Mouse (Mus musculus): ENCODE results near the gene Apbb2. TPM values are rescaled to one million over a fixed set of nuclear protein-coding genes. Genes with fewer than 3 reads are reported as not detected.

The Apbb2 gene
- polyA plus RNA-seq, 1 experiment: 22.6 TPM

DNA sequence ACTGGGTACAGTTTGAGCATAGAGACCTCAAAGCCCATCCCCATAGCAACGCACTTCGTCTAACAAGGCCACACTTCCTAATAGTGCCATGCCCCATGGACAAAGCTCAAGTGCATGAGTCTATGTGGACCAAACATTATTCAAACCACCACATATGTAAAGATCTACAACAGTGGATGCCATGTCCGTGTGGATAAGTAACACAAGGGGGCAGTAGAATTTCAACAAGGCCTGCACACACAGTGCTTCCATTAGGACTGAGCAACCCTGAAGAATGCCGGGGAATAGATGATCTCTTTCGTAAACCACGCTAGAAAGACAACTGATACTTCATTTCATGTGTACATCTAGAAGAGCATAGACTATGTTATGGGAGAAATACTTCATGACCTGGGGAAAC lies 337.8 kb downstream of the Apbb2 start:
- Histone ChIP-seq H3K79me2 (ENCODE audit: control insufficient read depth, insufficient read depth) (no peaks in the 10 kb centered on the region), H3K4me3 (ENCODE audit: insufficient read depth, poor library complexity, severe bottlenecking) (no peak overlapping the region), H3K36me3 (ENCODE audit: control insufficient read depth, insufficient read depth) (no peaks in the 10 kb centered on the region), H3K79me3 (ENCODE audit: low read depth) (no peaks in the 10 kb centered on the region), H3K27me3 (ENCODE audit: control insufficient read depth, insufficient read depth, insufficient read length) (no peaks in the 10 kb centered on the region), H3ac (ENCODE audit: control insufficient read depth, insufficient read length, low read depth) (no peak overlapping the region)
- no peak for TF ChIP-seq CTCF (IDR thresholded peaks at IDR 0.05; ENCODE audit: control insufficient read depth, insufficient read depth, insufficient read length)
- no peak for TF ChIP-seq MAX (IDR thresholded peaks at IDR 0.05)
- TF ChIP-seq MYOG (IDR thresholded peaks at IDR 0.05; ENCODE audit: control insufficient read depth, extremely low read depth, insufficient read length): no peak
- TF ChIP-seq FOSL1 (IDR thresholded peaks at IDR 0.05; ENCODE audit: insufficient read depth, low read length, poor library complexity, severe bottlenecking): no peak
- no peak for TF ChIP-seq USF1 (IDR thresholded peaks at IDR 0.05; ENCODE audit: low read depth)
- no peak for TF ChIP-seq CEBPB (IDR thresholded peaks at IDR 0.05; ENCODE audit: low read depth)
- no peak for TF ChIP-seq MYOD1 (IDR thresholded peaks at IDR 0.05; ENCODE audit: control insufficient read depth, insufficient read length, low read depth)

DNA sequence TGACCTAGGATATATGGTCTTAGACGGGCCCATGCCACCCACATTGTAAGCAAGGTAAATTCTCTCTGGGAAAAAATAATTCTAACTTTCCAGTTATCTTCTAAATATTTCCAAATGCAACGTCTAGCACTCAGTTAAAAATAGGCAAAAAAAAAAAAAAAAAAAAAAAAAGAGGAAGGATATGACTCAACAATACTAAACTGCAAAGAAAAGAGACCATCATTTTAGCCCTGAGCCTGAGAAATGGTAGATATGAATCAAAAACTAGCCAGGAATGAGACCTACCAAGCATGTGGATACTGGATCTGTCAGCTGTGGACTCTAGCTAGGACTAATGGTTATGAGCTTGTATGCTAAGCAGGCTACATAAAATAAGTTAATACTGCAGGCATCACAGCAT lies 338.9 kb downstream of the Apbb2 start:
- no peaks in the 10 kb centered on the region for H3K79me3 ChIP-seq (ENCODE audit: low read depth)
- no peaks in the 10 kb centered on the region for H3K79me2 ChIP-seq (ENCODE audit: control insufficient read depth, insufficient read depth)
- H3K4me3 ChIP-seq (ENCODE audit: insufficient read depth, poor library complexity, severe bottlenecking): no peak overlapping the region
- no peak for TF ChIP-seq MAX (IDR thresholded peaks at IDR 0.05)
- no peak for TF ChIP-seq CTCF (IDR thresholded peaks at IDR 0.05; ENCODE audit: control insufficient read depth, insufficient read depth, insufficient read length)
- no peak for TF ChIP-seq CEBPB (IDR thresholded peaks at IDR 0.05; ENCODE audit: low read depth)
- no peak for TF ChIP-seq USF1 (IDR thresholded peaks at IDR 0.05; ENCODE audit: low read depth)
- no peak for TF ChIP-seq MYOD1 (IDR thresholded peaks at IDR 0.05; ENCODE audit: control insufficient read depth, insufficient read length, low read depth)
- TF ChIP-seq MYOG (IDR thresholded peaks at IDR 0.05; ENCODE audit: control insufficient read depth, extremely low read depth, insufficient read length): no peak
- TF ChIP-seq FOSL1 (IDR thresholded peaks at IDR 0.05; ENCODE audit: insufficient read depth, low read length, poor library complexity, severe bottlenecking): no peak
- no peaks in the 10 kb centered on the region for H3K36me3 ChIP-seq (ENCODE audit: control insufficient read depth, insufficient read depth)
- H3K27me3 ChIP-seq (ENCODE audit: control insufficient read depth, insufficient read depth, insufficient read length): no peaks in the 10 kb centered on the region
- H3ac ChIP-seq (ENCODE audit: control insufficient read depth, insufficient read length, low read depth): no peak overlapping the region

GRCm38 (mm10) chr5:66274417-66274816 lies 344.2 kb downstream of the Apbb2 start:
- Histone ChIP-seq H3K4me3 (ENCODE audit: insufficient read depth, poor library complexity, severe bottlenecking) (no peak overlapping the region), H3ac (ENCODE audit: control insufficient read depth, insufficient read length, low read depth) (no peak overlapping the region), H3K27me3 (ENCODE audit: control insufficient read depth, insufficient read depth, insufficient read length) (no peaks in the 10 kb centered on the region), H3K79me2 (ENCODE audit: control insufficient read depth, insufficient read depth) (no peaks in the 10 kb centered on the region), H3K36me3 (ENCODE audit: control insufficient read depth, insufficient read depth) (no peaks in the 10 kb centered on the region), H3K79me3 (ENCODE audit: low read depth) (no peaks in the 10 kb centered on the region)
- TF ChIP-seq MYOD1 (IDR thresholded peaks at IDR 0.05; ENCODE audit: control insufficient read depth, insufficient read length, low read depth) (no peak), MAX (IDR thresholded peaks at IDR 0.05) (no peak), MYOG (IDR thresholded peaks at IDR 0.05; ENCODE audit: control insufficient read depth, extremely low read depth, insufficient read length) (no peak), CEBPB (IDR thresholded peaks at IDR 0.05; ENCODE audit: low read depth) (no peak), CTCF (IDR thresholded peaks at IDR 0.05; ENCODE audit: control insufficient read depth, insufficient read depth, insufficient read length) (no peak), FOSL1 (IDR thresholded peaks at IDR 0.05; ENCODE audit: insufficient read depth, low read length, poor library complexity, severe bottlenecking) (no peak), USF1 (IDR thresholded peaks at IDR 0.05; ENCODE audit: low read depth) (no peak)

DNA sequence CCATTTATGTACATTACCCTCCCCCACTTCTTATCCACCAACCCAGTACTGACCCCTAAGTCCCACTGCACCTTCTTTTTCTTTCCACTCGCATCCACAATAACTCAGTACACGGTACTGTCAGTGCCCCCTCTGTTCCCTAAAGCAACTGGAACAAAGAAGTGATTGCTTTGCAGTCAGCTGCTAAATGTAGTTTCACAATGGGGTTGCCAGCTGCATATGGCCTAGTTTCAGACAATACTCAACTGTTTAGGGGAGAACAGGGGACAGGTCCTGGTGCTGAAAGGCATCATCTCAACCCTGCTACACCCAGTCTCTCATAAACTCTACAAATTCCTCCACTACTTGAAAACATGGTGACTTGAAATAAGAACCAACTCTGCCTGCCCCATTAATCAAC lies 347.4 kb downstream of the Apbb2 start:
- no peaks in the 10 kb centered on the region for H3K79me3 ChIP-seq (ENCODE audit: low read depth)
- no peaks in the 10 kb centered on the region for H3K27me3 ChIP-seq (ENCODE audit: control insufficient read depth, insufficient read depth, insufficient read length)
- H3ac ChIP-seq (ENCODE audit: control insufficient read depth, insufficient read length, low read depth): no peak overlapping the region
- H3K4me3 ChIP-seq (ENCODE audit: insufficient read depth, poor library complexity, severe bottlenecking): no peak overlapping the region
- H3K79me2 ChIP-seq (ENCODE audit: control insufficient read depth, insufficient read depth): no peaks in the 10 kb centered on the region
- no peaks in the 10 kb centered on the region for H3K36me3 ChIP-seq (ENCODE audit: control insufficient read depth, insufficient read depth)
- TF ChIP-seq MYOD1 (IDR thresholded peaks at IDR 0.05; ENCODE audit: control insufficient read depth, insufficient read length, low read depth) (no peak), CEBPB (IDR thresholded peaks at IDR 0.05; ENCODE audit: low read depth) (no peak), MYOG (IDR thresholded peaks at IDR 0.05; ENCODE audit: control insufficient read depth, extremely low read depth, insufficient read length) (no peak), CTCF (IDR thresholded peaks at IDR 0.05; ENCODE audit: control insufficient read depth, insufficient read depth, insufficient read length) (no peak), USF1 (IDR thresholded peaks at IDR 0.05; ENCODE audit: low read depth) (no peak), FOSL1 (IDR thresholded peaks at IDR 0.05; ENCODE audit: insufficient read depth, low read length, poor library complexity, severe bottlenecking) (no peak), MAX (IDR thresholded peaks at IDR 0.05) (no peak)

GRCm38 (mm10) chr5:66269616-66270015 lies 349.0 kb downstream of the Apbb2 start:
- no peaks in the 10 kb centered on the region for H3K36me3 ChIP-seq (ENCODE audit: control insufficient read depth, insufficient read depth)
- H3ac ChIP-seq (ENCODE audit: control insufficient read depth, insufficient read length, low read depth): no peak overlapping the region
- no peaks in the 10 kb centered on the region for H3K79me3 ChIP-seq (ENCODE audit: low read depth)
- no peaks in the 10 kb centered on the region for H3K79me2 ChIP-seq (ENCODE audit: control insufficient read depth, insufficient read depth)
- H3K27me3 ChIP-seq (ENCODE audit: control insufficient read depth, insufficient read depth, insufficient read length): no peaks in the 10 kb centered on the region
- no peak overlapping the region for H3K4me3 ChIP-seq (ENCODE audit: insufficient read depth, poor library complexity, severe bottlenecking)
- TF ChIP-seq USF1 (IDR thresholded peaks at IDR 0.05; ENCODE audit: low read depth) (no peak), CTCF (IDR thresholded peaks at IDR 0.05; ENCODE audit: control insufficient read depth, insufficient read depth, insufficient read length) (no peak), CEBPB (IDR thresholded peaks at IDR 0.05; ENCODE audit: low read depth) (peak; percentile 19), FOSL1 (IDR thresholded peaks at IDR 0.05; ENCODE audit: insufficient read depth, low read length, poor library complexity, severe bottlenecking) (no peak), MYOG (IDR thresholded peaks at IDR 0.05; ENCODE audit: control insufficient read depth, extremely low read depth, insufficient read length) (no peak), MAX (IDR thresholded peaks at IDR 0.05) (no peak), MYOD1 (IDR thresholded peaks at IDR 0.05; ENCODE audit: control insufficient read depth, insufficient read length, low read depth) (no peak)

GRCm38 (mm10) chr5:66263398-66263797 lies 355.2 kb downstream of the Apbb2 start:
- H3K4me3 ChIP-seq (ENCODE audit: insufficient read depth, poor library complexity, severe bottlenecking): no peak overlapping the region

More at GRCm38 (mm10) chr5:66263398-66263797, 355.2 kb downstream of the Apbb2 start:
- no peak for TF ChIP-seq MYOG (IDR thresholded peaks at IDR 0.05; ENCODE audit: control insufficient read depth, extremely low read depth, insufficient read length)
- no peak for TF ChIP-seq MAX (IDR thresholded peaks at IDR 0.05)
- TF ChIP-seq CTCF (IDR thresholded peaks at IDR 0.05; ENCODE audit: control insufficient read depth, insufficient read depth, insufficient read length): no peak
- no peak for TF ChIP-seq MYOD1 (IDR thresholded peaks at IDR 0.05; ENCODE audit: control insufficient read depth, insufficient read length, low read depth)
- no peak for TF ChIP-seq FOSL1 (IDR thresholded peaks at IDR 0.05; ENCODE audit: insufficient read depth, low read length, poor library complexity, severe bottlenecking)
- Histone ChIP-seq H3K36me3 (ENCODE audit: control insufficient read depth, insufficient read depth) (no peaks in the 10 kb centered on the region), H3K27me3 (ENCODE audit: control insufficient read depth, insufficient read depth, insufficient read length) (no peaks in the 10 kb centered on the region), H3ac (ENCODE audit: control insufficient read depth, insufficient read length, low read depth) (no peak overlapping the region), H3K79me3 (ENCODE audit: low read depth) (no peaks in the 10 kb centered on the region), H3K79me2 (ENCODE audit: control insufficient read depth, insufficient read depth) (no peaks in the 10 kb centered on the region)
